Mouse (Mus musculus): ENCODE results near the gene Dpm1. TPM values are rescaled to one million over a fixed set of nuclear protein-coding genes. Genes with fewer than 3 reads are reported as not detected.

Dpm1 gene
- 80.2 and 98.3 TPM in 2 replicates for polyA plus RNA-seq (2015; fragmentation: Nextera tagmentation; extraction: Ambion mirVana)

GRCm38 (mm10) chr2:168230026-168230728 lies at the start of gene Dpm1, which contains the start of the genes Gm20716 and Mocs3:
Gene Dpm1, minus strand, starts transcription at chr2:168230591.
Gene Gm20716, minus strand, starts transcription at chr2:168230364.
Gene Mocs3, plus strand, starts transcription at chr2:168230622.
- Histone ChIP-seq H3K27me3 (ENCODE audit: control insufficient read depth, insufficient read depth, low read depth, low read length) (no peaks in the 10 kb centered on the region), H3K27ac (ENCODE audit: low read length) (peak within 1 kb of the TSS; percentile 91), H3K4me2 (ENCODE audit: low read depth, low read length) (peak within 1 kb of the TSS; percentile 98), H3K36me3 (ENCODE audit: control insufficient read depth, insufficient read depth, low read length) (peaks cover 14% of the 10 kb centered on the region), H3K9me3 (ENCODE audit: control insufficient read depth, low read length) (no peaks in the 10 kb centered on the region), H3K4me1 (replicated peaks; ENCODE audit: control insufficient read depth, insufficient read depth, low read length) (peaks cover 21% of the 10 kb centered on the region), H3K9ac (ENCODE audit: low read length) (peak within 1 kb of the TSS; percentile 77), H3K4me3 (ENCODE audit: low read length) (peak within 1 kb of the TSS; percentile 67)
- WGBS: under 1% methylated on average over 72 of the region's 73 CpGs
- peak; percentile 88 for ATAC-seq (ENCODE audit: low read depth)

GRCm38 (mm10) chr2:168274374-168274935 lies 44.1 kb upstream of the Dpm1 start:
- H3K4me1 ChIP-seq (replicated peaks; ENCODE audit: control insufficient read depth, insufficient read depth, low read length): no peaks in the 10 kb centered on the region
- no peak overlapping the region for H3K4me3 ChIP-seq (ENCODE audit: low read length)
- no peaks in the 10 kb centered on the region for H3K9me3 ChIP-seq (ENCODE audit: control insufficient read depth, low read length)
- peaks cover 52% of the 10 kb centered on the region for H3K27me3 ChIP-seq (ENCODE audit: control insufficient read depth, insufficient read depth, low read depth, low read length)
- H3K4me2 ChIP-seq (ENCODE audit: low read depth, low read length): no peak overlapping the region
- ATAC-seq (ENCODE audit: low read depth): peak; percentile 51; the same call in 1 of the 2 replicates
- WGBS: 8% methylated on average over 11 of the region's 11 CpGs
- H3K9ac ChIP-seq (ENCODE audit: low read length): no peak overlapping the region
- no peaks in the 10 kb centered on the region for H3K36me3 ChIP-seq (ENCODE audit: control insufficient read depth, insufficient read depth, low read length)
- H3K27ac ChIP-seq (ENCODE audit: low read length): no peak overlapping the region

GRCm38 (mm10) chr2:168273387-168273786 lies 43.0 kb upstream of the Dpm1 start:
- WGBS: 31% methylated on average over 9 of the region's 9 CpGs
- ATAC-seq (ENCODE audit: low read depth): no peak
- H3K4me3 ChIP-seq (ENCODE audit: low read length): no peak overlapping the region
- no peak overlapping the region for H3K27ac ChIP-seq (ENCODE audit: low read length)
- no peaks in the 10 kb centered on the region for H3K4me1 ChIP-seq (replicated peaks; ENCODE audit: control insufficient read depth, insufficient read depth, low read length)
- no peak overlapping the region for H3K4me2 ChIP-seq (ENCODE audit: low read depth, low read length)
- H3K36me3 ChIP-seq (ENCODE audit: control insufficient read depth, insufficient read depth, low read length): no peaks in the 10 kb centered on the region
- no peaks in the 10 kb centered on the region for H3K9me3 ChIP-seq (ENCODE audit: control insufficient read depth, low read length)
- H3K9ac ChIP-seq (ENCODE audit: low read length): no peak overlapping the region
- H3K27me3 ChIP-seq (ENCODE audit: control insufficient read depth, insufficient read depth, low read depth, low read length): peaks cover 43% of the 10 kb centered on the region

GRCm38 (mm10) chr2:168268033-168268432 lies 37.6 kb upstream of the Dpm1 start:
- no peaks in the 10 kb centered on the region for H3K4me1 ChIP-seq (replicated peaks; ENCODE audit: control insufficient read depth, insufficient read depth, low read length)
- 25% methylated on average over 7 of the region's 7 CpGs for WGBS
- no peaks in the 10 kb centered on the region for H3K36me3 ChIP-seq (ENCODE audit: control insufficient read depth, insufficient read depth, low read length)
- H3K27me3 ChIP-seq (ENCODE audit: control insufficient read depth, insufficient read depth, low read depth, low read length): peaks cover 4% of the 10 kb centered on the region; the same call in 1 of the 2 replicates
- H3K9ac ChIP-seq (ENCODE audit: low read length): no peak overlapping the region
- H3K27ac ChIP-seq (ENCODE audit: low read length): no peak overlapping the region
- H3K9me3 ChIP-seq (ENCODE audit: control insufficient read depth, low read length): no peaks in the 10 kb centered on the region
- no peak overlapping the region for H3K4me3 ChIP-seq (ENCODE audit: low read length)
- H3K4me2 ChIP-seq (ENCODE audit: low read depth, low read length): peak overlapping the region; percentile 4
- ATAC-seq (ENCODE audit: low read depth): no peak

GRCm38 (mm10) chr2:168260900-168261299 lies 30.5 kb upstream of the Dpm1 start:
- 90% methylated on average over 10 of the region's 10 CpGs for WGBS
- no peak overlapping the region for H3K4me3 ChIP-seq (ENCODE audit: low read length)
- ATAC-seq (ENCODE audit: low read depth): no peak
- no peaks in the 10 kb centered on the region for H3K36me3 ChIP-seq (ENCODE audit: control insufficient read depth, insufficient read depth, low read length)
- no peaks in the 10 kb centered on the region; the same call in 1 of the 2 replicates for H3K27me3 ChIP-seq (ENCODE audit: control insufficient read depth, insufficient read depth, low read depth, low read length)
- H3K4me1 ChIP-seq (replicated peaks; ENCODE audit: control insufficient read depth, insufficient read depth, low read length): no peaks in the 10 kb centered on the region
- H3K9ac ChIP-seq (ENCODE audit: low read length): no peak overlapping the region
- no peak overlapping the region for H3K27ac ChIP-seq (ENCODE audit: low read length)
- no peak overlapping the region for H3K4me2 ChIP-seq (ENCODE audit: low read depth, low read length)
- no peaks in the 10 kb centered on the region for H3K9me3 ChIP-seq (ENCODE audit: control insufficient read depth, low read length)

GRCm38 (mm10) chr2:168260124-168260523 lies 29.7 kb upstream of the Dpm1 start:
- Histone ChIP-seq H3K27ac (ENCODE audit: low read length) (no peak overlapping the region), H3K36me3 (ENCODE audit: control insufficient read depth, insufficient read depth, low read length) (no peaks in the 10 kb centered on the region), H3K4me1 (replicated peaks; ENCODE audit: control insufficient read depth, insufficient read depth, low read length) (no peaks in the 10 kb centered on the region), H3K9ac (ENCODE audit: low read length) (no peak overlapping the region), H3K4me2 (ENCODE audit: low read depth, low read length) (no peak overlapping the region), H3K4me3 (ENCODE audit: low read length) (no peak overlapping the region), H3K9me3 (ENCODE audit: control insufficient read depth, low read length) (no peaks in the 10 kb centered on the region), H3K27me3 (ENCODE audit: control insufficient read depth, insufficient read depth, low read depth, low read length) (no peaks in the 10 kb centered on the region; the same call in 1 of the 2 replicates)
- WGBS: 62% methylated on average over 3 of the region's 3 CpGs
- ATAC-seq (ENCODE audit: low read depth): no peak

- H3K36me3 ChIP-seq (ENCODE audit: control insufficient read depth, insufficient read depth, low read length): no peaks in the 10 kb centered on the region
- no peak for ATAC-seq (ENCODE audit: low read depth)
Measured at GRCm38 (mm10) chr2:168259046-168259445, 28.7 kb upstream of the Dpm1 start.

GRCm38 (mm10) chr2:168257188-168257587 lies 26.8 kb upstream of the Dpm1 start:
- WGBS: 68% methylated on average over 4 of the region's 4 CpGs
- no peak overlapping the region for H3K27ac ChIP-seq (ENCODE audit: low read length)
- no peak overlapping the region for H3K9ac ChIP-seq (ENCODE audit: low read length)
- H3K4me3 ChIP-seq (ENCODE audit: low read length): no peak overlapping the region
- no peaks in the 10 kb centered on the region for H3K36me3 ChIP-seq (ENCODE audit: control insufficient read depth, insufficient read depth, low read length)
- no peaks in the 10 kb centered on the region for H3K9me3 ChIP-seq (ENCODE audit: control insufficient read depth, low read length)
- H3K4me2 ChIP-seq (ENCODE audit: low read depth, low read length): no peak overlapping the region
- H3K4me1 ChIP-seq (replicated peaks; ENCODE audit: control insufficient read depth, insufficient read depth, low read length): no peaks in the 10 kb centered on the region
- no peak for ATAC-seq (ENCODE audit: low read depth)
- no peaks in the 10 kb centered on the region for H3K27me3 ChIP-seq (ENCODE audit: control insufficient read depth, insufficient read depth, low read depth, low read length)

More at GRCm38 (mm10) chr2:168259046-168259445, 28.7 kb upstream of the Dpm1 start:
- no peaks in the 10 kb centered on the region for H3K9me3 ChIP-seq (ENCODE audit: control insufficient read depth, low read length)
- no peak overlapping the region for H3K4me3 ChIP-seq (ENCODE audit: low read length)
- H3K4me2 ChIP-seq (ENCODE audit: low read depth, low read length): no peak overlapping the region
- H3K27me3 ChIP-seq (ENCODE audit: control insufficient read depth, insufficient read depth, low read depth, low read length): no peaks in the 10 kb centered on the region; the same call in 1 of the 2 replicates
- no peak overlapping the region for H3K27ac ChIP-seq (ENCODE audit: low read length)
- no peaks in the 10 kb centered on the region for H3K4me1 ChIP-seq (replicated peaks; ENCODE audit: control insufficient read depth, insufficient read depth, low read length)
- 72% methylated on average over 8 of the region's 8 CpGs for WGBS
- H3K9ac ChIP-seq (ENCODE audit: low read length): no peak overlapping the region

GRCm38 (mm10) chr2:168256506-168256905 lies 26.1 kb upstream of the Dpm1 start:
- no peaks in the 10 kb centered on the region for H3K27me3 ChIP-seq (ENCODE audit: control insufficient read depth, insufficient read depth, low read depth, low read length)
- no peaks in the 10 kb centered on the region for H3K36me3 ChIP-seq (ENCODE audit: control insufficient read depth, insufficient read depth, low read length)
- H3K4me3 ChIP-seq (ENCODE audit: low read length): no peak overlapping the region
- no peaks in the 10 kb centered on the region for H3K4me1 ChIP-seq (replicated peaks; ENCODE audit: control insufficient read depth, insufficient read depth, low read length)
- ATAC-seq (ENCODE audit: low read depth): no peak
- H3K9ac ChIP-seq (ENCODE audit: low read length): no peak overlapping the region
- WGBS: 70% methylated on average over 3 of the region's 3 CpGs
- no peak overlapping the region for H3K4me2 ChIP-seq (ENCODE audit: low read depth, low read length)
- H3K9me3 ChIP-seq (ENCODE audit: control insufficient read depth, low read length): no peaks in the 10 kb centered on the region
- no peak overlapping the region for H3K27ac ChIP-seq (ENCODE audit: low read length)

Measured in lung, embryonic 16.5 days (tissue).